Mouse (Mus musculus) retina, postnatal 7 days (tissue): ENCODE data around the gene Hs3st5.
"Not testable (repeated sequence)": the region's sequence is repeated elsewhere in the genome, so short reads cannot be mapped to it uniquely, and the experiment has no call there.

ENCODE experiments used
- DNase-seq: peaks from one replicate; pipeline ENCODE4 v3.0.0-alpha.2; 2012; ENCODE audit warnings: low read depth, low spot score

Hs3st5 gene

GRCm38 (mm10) chr10:36557673-36558072 is 51.1 kb downstream of the Hs3st5 start:
- DNase-seq: no peak

- DNase-seq: no peak
Observed at GRCm38 (mm10) chr10:36558736-36559135, 52.1 kb downstream of the Hs3st5 start.

GRCm38 (mm10) chr10:36567258-36567657 is 60.6 kb downstream of the Hs3st5 start:
- no peak for DNase-seq

GRCm38 (mm10) chr10:36572540-36572939 is 65.9 kb downstream of the Hs3st5 start:
- no peak for DNase-seq

- DNase-seq: no peak
Observed at GRCm38 (mm10) chr10:36578375-36579145, 71.9 kb downstream of the Hs3st5 start.

GRCm38 (mm10) chr10:36610400-36610799 is 103.8 kb downstream of the Hs3st5 start:
- no peak for DNase-seq

- DNase-seq: not testable (repeated sequence)
Observed at GRCm38 (mm10) chr10:36611415-36611814, 104.8 kb downstream of the Hs3st5 start.

- no peak for DNase-seq
Observed at GRCm38 (mm10) chr10:36623037-36623436, 116.4 kb downstream of the Hs3st5 start.

- DNase-seq: no peak
Observed at GRCm38 (mm10) chr10:36627952-36628351, 121.3 kb downstream of the Hs3st5 start.

- no peak for DNase-seq
Observed at GRCm38 (mm10) chr10:36631746-36632145, 125.1 kb downstream of the Hs3st5 start.

GRCm38 (mm10) chr10:36650653-36651052 is 144.0 kb downstream of the Hs3st5 start:
- no peak for DNase-seq

GRCm38 (mm10) chr10:36713974-36714373 is 207.4 kb downstream of the Hs3st5 start:
- no peak for DNase-seq

- DNase-seq: no peak
Observed at GRCm38 (mm10) chr10:36726239-36726638, 219.6 kb downstream of the Hs3st5 start.

GRCm38 (mm10) chr10:36729361-36730098 is 222.9 kb downstream of the Hs3st5 start:
- no peak for DNase-seq

GRCm38 (mm10) chr10:36739375-36739774 is 232.8 kb downstream of the Hs3st5 start:
- DNase-seq: no peak

- DNase-seq: no peak
Observed at GRCm38 (mm10) chr10:36750021-36750420, 243.4 kb downstream of the Hs3st5 start.

GRCm38 (mm10) chr10:36754471-36754870 is 247.9 kb downstream of the Hs3st5 start:
- no peak for DNase-seq

- no peak for DNase-seq
Observed at GRCm38 (mm10) chr10:36773595-36773994, 267.0 kb downstream of the Hs3st5 start.

GRCm38 (mm10) chr10:36774898-36775297 is 268.3 kb downstream of the Hs3st5 start:
- no peak for DNase-seq

GRCm38 (mm10) chr10:36781641-36782040 is 275.0 kb downstream of the Hs3st5 start:
- DNase-seq: no peak

GRCm38 (mm10) chr10:36786970-36787369 is 280.4 kb downstream of the Hs3st5 start:
- no peak for DNase-seq

GRCm38 (mm10) chr10:36791771-36792170 is 285.2 kb downstream of the Hs3st5 start:
- no peak for DNase-seq

GRCm38 (mm10) chr10:36795311-36795710 is 288.7 kb downstream of the Hs3st5 start:
- DNase-seq: no peak
